Mouse (Mus musculus) liver (tissue): ENCODE measurements at regions not wholly inside any gene's neighbourhood (a gene's known extent, or its start where the extent isn't known, plus 50 kb on each side); places are given as distances from the start of the nearest gene placed in this dataset.

Experiments used
- DNase-seq: peaks from one replicate; pipeline ENCODE4 v3.0.0-alpha.2; 2020; ENCODE audit warnings: mixed read lengths

DNA sequence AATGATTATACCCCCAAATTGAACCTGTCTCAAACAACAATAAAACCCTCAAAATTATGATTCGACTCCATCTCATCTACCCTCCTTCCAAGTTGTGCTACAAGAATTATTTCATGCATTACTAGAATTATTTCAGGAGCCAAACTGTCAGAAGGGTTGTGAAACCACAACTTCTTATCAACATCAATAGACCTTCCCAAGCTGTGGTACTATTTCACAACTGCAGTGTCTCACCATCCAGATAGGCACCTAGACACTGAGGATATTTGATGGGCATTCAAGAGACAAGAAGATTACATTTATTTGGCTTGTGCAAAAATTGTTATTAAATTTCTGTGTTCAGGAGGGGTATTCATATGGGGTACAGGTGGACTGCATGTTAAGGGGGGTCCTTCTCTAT lies 567.0 kb downstream of the Adgrl2 start:
- DNase-seq, result no peak

DNA sequence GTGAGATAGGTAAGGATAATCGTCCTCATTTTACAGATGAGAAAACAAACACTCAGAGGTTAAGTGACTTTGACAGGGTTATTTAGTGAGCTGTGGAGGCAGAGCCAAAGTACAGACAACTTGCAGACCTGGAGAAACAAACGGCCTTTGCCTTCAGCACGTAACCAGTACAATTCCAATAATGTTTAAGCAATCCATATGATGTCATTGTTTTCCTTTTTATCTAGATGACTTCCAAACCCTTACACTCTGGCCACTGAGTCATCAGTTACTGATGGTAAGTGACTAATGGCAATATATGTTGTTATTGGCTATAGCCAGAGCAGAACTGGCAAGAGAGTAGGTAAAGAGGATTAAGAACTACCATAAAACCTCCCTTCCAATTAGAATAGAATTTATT lies 567.6 kb downstream of the Adgrl2 start:
- no peak for DNase-seq

- DNase-seq, result no peak
Observed at GRCm38 (mm10) chr3:148422205-148422604, 568.1 kb downstream of the Adgrl2 start.

DNA sequence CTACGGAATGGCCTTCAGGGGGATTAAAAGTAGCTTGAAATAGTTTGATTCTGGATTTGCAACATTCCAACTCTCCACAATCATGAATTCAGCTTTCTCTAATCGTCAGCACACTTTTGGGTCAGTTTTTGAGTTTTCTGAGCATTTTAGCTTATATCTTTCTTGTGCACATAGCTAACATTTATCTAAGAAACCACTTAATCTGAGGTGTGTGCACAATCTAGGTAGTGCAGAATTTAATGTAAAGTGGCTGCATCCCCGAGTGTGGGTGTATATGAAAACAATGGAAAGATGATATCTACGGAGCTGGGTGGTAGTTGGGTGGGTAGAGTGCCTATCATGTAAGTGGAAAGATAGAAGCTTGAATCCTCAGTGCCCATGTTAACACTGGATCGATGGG lies 570.1 kb downstream of the Adgrl2 start:
- DNase-seq, result no peak

GRCm38 (mm10) chr3:148419462-148420074 lies 570.8 kb downstream of the Adgrl2 start:
- DNase-seq, result no peak

DNA sequence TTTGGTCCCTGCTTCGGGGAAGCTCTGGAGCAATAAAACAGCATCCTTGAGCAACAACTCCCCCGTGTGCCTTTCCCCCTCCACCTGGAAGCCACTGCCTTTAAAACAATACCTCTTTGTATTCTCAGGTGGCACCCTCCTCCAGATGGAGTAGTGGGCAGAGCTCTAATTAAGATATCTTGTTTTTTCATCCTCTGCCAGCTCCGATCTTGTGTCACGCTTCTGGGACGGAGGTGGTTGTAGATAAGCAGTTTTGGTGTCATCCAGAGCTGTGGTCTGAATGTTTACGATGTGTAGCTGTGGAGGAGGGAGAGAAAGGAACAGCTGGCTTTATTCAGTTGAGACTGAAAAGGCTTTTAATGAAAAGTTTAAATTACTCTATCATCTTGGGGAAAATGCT lies 572.3 kb downstream of the Adgrl2 start:
- peak; percentile 26 for DNase-seq

- DNase-seq, result no peak
Observed at GRCm38 (mm10) chr3:148415443-148415842, 574.9 kb downstream of the Adgrl2 start.

GRCm38 (mm10) chr3:148413027-148413426 lies 577.3 kb downstream of the Adgrl2 start:
- no peak for DNase-seq

DNA sequence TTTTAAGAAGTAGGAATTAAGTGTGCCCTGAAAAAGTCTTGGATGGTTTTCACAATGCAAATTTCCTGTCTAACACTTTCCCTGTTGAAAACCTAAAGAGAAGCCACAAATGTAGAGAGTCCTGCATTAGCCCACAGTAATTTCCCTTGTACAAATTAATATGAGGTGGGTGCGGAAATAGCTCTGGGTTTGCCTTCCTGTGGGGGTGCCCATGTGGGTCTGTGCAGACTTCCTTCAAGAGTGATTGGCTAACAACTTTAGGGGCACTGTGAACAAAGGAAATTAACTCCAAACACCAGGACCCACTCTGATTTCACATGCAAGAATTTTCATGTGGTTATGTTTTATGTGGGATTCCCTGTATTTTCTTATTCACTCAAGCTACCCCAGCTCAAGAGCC lies 578.2 kb downstream of the Adgrl2 start:
- no peak for DNase-seq

- DNase-seq, result no peak
Observed at GRCm38 (mm10) chr3:148398349-148398748, 592.0 kb downstream of the Adgrl2 start.

DNA sequence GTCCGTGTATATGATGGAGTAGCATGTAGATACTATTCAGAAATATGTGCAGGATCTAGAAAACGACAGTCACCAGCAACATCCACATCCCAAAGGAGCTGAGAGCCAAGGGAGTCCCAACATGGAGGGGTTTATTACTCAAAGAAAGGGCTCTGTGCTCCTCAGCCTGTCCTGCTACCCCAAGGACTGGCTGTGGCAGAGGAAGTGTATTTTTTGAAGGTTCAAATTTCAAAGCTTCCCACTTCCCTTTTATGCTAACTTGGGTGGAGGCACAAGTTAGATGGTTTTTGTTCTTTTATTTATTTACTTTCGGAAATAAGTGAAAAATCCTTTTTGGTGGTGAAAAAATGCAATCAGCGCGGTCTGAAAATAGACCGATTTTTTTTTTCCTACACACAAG lies 602.8 kb downstream of the Adgrl2 start:
- DNase-seq, result no peak

DNA sequence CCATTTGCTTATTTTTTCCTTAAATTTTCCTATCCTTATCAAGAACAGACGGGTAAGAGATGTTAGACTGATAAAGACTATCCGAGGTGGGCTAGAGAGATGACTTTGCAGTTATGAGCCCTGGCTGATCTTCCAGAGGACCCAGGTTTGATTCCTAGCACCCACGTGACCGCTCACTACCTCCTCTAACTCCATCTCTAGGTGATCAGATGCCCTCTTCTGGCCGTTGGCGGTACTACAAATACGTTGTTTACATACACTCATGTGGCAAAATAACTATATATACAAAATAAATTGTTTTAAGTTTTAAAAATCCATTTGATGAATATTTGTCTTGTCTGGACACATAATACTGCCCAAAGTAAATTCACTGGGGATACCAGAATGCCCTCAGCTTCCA lies 604.6 kb downstream of the Adgrl2 start:
- DNase-seq, result peak; percentile 10

- DNase-seq, result no peak
Observed at GRCm38 (mm10) chr3:148381057-148381456, 609.3 kb downstream of the Adgrl2 start.

- no peak for DNase-seq
Observed at GRCm38 (mm10) chr3:148363331-148363730, 627.0 kb downstream of the Adgrl2 start.

GRCm38 (mm10) chr3:148362453-148362864 lies 627.9 kb downstream of the Adgrl2 start:
- DNase-seq, result no peak

DNA sequence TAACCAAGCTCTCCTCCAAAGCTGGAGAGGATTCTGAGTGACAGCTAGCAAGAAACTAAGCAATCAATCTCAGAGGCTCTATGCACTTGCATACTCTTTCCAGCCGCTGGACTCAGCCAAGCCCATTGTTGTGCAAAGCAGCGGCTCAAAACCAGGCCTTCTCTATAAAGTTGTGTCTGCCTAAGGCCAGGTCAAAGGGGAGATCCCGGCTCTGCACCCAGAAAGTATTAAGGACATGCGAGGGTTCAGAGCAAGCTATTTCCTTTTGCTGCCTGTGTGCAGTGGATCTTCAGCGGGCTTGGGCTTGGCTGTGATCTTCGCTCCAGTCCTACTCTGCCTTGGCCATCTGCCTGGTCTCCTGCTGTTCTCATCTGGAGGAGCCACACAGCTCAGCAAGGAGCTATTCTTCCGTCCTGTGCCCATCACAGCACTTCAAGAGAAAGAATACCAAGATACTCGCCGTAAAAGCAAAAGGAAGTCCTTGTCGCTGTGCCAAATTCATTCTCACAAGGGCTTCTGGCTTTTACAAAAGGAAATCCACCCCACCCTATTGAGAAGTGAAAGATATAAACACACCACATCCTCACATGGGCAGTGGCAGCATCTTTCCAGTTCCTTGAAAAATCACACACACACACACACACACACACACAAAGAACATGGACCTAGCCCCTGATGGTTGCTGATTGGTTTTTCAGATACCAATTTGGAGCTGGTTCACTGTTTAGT lies 646.6 kb downstream of the Adgrl2 start:
- DNase-seq, result no peak

DNA sequence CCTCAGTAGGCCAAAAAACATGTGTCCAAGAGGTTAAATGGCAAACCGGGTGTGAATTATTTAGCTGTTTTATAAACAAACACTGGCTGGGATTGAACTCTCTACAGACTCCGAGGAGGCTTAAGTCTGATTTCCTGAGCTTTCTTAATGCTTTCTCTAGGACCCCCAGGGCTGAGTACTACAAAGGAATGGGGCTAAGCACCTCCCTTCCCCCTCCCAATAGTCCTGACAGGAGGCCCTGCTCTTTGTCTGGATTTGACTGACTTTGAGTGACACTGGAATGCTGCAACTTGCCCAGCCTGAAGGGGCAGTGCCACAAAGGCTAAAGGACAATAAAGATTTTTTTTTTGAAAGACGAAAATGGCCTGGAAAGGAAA lies 647.1 kb downstream of the Adgrl2 start:
- DNase-seq, result no peak

DNA sequence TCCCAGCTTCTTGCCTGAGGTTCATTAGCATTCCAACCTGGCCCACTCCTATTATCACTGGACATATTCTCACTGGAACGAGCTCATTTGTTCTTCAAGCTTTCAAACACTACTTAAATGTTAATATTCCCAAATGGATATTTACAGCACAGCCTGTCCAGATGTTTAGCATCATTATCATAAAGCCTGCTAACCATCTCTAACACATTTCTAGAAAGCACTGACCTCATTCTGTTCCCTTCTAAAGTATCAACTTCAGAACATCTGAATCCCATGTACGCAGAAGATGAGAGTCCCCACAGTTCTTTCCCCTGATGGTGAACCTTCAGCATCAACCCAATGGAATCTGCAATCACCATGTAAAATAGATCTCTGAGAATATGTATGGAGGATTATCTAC lies 651.1 kb downstream of the Adgrl2 start:
- DNase-seq, result no peak

GRCm38 (mm10) chr3:148336640-148337039 lies 653.7 kb downstream of the Adgrl2 start:
- DNase-seq, result no peak

GRCm38 (mm10) chr3:148336091-148336511 lies 654.3 kb downstream of the Adgrl2 start:
- peak; percentile 15 for DNase-seq

DNA sequence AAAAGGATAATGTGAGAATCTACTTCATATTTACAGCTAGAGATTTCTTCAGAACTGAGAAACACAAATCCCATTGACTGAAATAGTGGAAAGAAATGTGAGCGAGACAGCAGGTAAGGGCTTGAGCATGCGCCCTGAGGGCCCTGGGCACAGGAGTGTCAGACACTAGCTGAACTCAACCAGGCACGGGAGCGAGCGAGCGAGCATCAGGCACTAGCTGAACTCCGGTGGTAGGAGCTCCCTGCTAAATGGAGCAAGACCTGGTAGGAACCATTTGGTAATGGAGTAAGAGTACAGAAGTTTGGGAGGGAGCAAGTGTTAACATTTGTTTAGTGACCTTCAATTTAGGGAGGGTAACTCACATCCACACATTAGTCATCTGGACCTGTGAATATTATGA lies 654.7 kb downstream of the Adgrl2 start:
- DNase-seq, result no peak

GRCm38 (mm10) chr3:148324911-148325621 lies 665.3 kb downstream of the Adgrl2 start:
- DNase-seq, result no peak

GRCm38 (mm10) chr3:148321894-148322293 lies 668.5 kb downstream of the Adgrl2 start:
- DNase-seq, result no peak

GRCm38 (mm10) chr3:148316198-148316597 lies 674.2 kb downstream of the Adgrl2 start:
- DNase-seq, result no peak
